Mouse (Mus musculus): ENCODE measurements around the gene Olfr472.
"Not testable (repeated sequence)": the region's sequence is repeated elsewhere in the genome, so short reads cannot be mapped to it uniquely, and the experiment has no call there.

The Olfr472 gene

GRCm38 (mm10) chr7:107897602-107898001, at the start of gene Olfr472:
Olfr472 (plus strand) TSS chr7:107897902.
- DNase-seq (ENCODE audit: low spot score in 2 of 2), result no peak

DNA sequence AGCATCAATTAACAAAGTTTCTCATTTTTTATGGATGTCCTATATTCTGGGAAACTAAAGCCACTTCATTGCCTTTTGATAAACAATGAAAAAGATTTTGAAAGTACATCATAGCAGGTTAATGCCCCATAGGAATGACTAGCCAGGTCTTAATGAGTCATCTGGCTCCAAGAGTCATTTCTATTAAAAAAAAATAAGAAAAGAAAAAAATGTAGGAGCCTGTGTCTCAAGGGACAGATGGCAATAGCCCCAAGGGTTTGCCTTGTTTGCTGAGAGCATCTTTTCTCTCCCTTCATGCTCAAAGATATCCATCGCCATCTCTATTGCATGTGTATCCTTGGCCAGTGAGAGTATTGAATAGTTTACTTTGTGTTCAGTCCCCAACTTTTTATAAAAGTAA, 32.4 kb downstream of the Olfr472 start, which contains the start of gene Olfr473:
Gene Olfr473 (plus strand): TSS at position 301 of the 400 bp plus-strand sequence.
- no peak for DNase-seq (ENCODE audit: low spot score in 2 of 2)

DNA sequence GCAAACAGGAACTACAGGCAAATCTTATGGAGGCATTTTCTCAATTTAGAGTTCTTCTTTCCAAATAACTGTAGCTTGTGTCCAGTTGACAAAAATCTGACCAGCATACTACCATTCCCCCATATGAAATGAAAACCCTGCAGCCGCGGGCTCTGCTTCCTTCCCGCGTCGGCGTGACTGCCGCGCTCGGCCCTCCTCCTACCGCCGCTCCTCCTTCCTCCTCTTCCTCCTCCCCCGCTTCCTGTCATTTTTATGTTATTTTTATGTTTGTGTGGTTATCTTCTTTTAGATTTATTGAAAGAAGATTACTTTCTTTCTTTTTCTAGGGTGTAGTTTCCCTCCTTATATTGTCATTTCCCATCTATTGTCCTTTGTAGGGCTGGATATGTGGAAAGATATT, 54.8 kb downstream of the Olfr472 start:
- not testable (repeated sequence) for DNase-seq (ENCODE audit: low spot score in 2 of 2)

GRCm38 (mm10) chr7:107954343-107954742, 56.6 kb downstream of the Olfr472 start, which contains the start of gene Olfr474:
Olfr474 (plus strand) TSS chr7:107954643.
- DNase-seq (ENCODE audit: low spot score in 2 of 2), result no peak
